Mouse (Mus musculus): ENCODE data around the gene Ppm1l. TPM values are rescaled to one million over a fixed set of nuclear protein-coding genes. Genes with fewer than 3 reads are reported as not detected.

Ppm1l gene
- total RNA-seq, 2 experiments from 2014 or later, result 12.9 to 23.2 TPM

DNA sequence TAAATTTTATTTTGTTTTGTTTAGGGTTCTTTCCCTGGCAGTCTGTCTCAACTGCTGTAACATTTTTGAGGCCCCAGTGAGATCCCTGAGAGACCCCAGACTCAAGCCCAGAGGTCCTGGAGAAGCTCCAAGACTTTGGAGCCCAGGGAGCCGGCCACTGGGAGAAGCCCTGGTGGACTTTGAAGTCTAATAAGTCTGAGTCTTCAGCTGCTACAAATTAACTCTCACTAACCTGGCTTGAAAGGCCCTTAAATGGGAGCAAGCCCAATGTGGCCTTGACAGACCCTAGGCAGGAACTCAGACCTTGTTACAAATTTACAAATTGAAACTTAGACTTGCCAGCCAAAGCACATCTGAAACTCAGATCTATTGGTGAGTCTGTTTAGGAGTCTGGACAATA is 290.8 kb downstream of the Ppm1l start:
- ATAC-seq (replicated peaks; ENCODE audit: low FRiP score, low TSS enrichment, poor library complexity, severe bottlenecking), result no peak

DNA sequence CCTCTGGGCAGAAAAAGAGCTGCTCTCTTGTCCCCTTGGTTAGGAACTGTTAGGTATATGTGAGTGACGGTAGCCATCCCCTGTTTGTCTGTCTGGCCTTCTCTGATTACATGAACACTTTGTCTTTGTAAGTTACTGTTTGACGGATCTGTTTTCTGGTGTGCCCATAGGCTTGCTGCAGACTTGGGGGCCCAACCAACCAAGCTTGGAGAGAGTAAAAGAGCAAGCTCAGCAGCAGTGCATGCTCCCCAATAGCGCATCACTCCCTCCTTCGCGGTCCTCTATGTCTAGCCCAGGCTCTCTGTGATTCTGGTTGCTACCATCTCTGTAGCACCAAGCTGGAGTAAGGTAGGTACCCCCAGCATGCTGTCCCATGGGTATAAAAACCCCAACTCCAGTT is 291.2 kb downstream of the Ppm1l start:
- no peak for ATAC-seq (replicated peaks; ENCODE audit: low FRiP score, low TSS enrichment, poor library complexity, severe bottlenecking)

Other genes starting within 250 kb of the Ppm1l start
- gene Kpna4, start 189.7 kb upstream of the Ppm1l start, total RNA-seq (2014; fragmentation: Nextera tagmentation), result 42.1 and 50.2 TPM in 2 replicates
- 52.4 and 66.5 TPM in 2 replicates for gene Kpna4, start 189.7 kb upstream of the Ppm1l start, total RNA-seq (2017)
- gene Arl14, start 94.4 kb upstream of the Ppm1l start, total RNA-seq (2014; fragmentation: Nextera tagmentation), result not detected in 2 replicates
- not detected in 2 replicates for gene Arl14, start 94.4 kb upstream of the Ppm1l start, total RNA-seq (2017)